In the genomic region with DNA sequence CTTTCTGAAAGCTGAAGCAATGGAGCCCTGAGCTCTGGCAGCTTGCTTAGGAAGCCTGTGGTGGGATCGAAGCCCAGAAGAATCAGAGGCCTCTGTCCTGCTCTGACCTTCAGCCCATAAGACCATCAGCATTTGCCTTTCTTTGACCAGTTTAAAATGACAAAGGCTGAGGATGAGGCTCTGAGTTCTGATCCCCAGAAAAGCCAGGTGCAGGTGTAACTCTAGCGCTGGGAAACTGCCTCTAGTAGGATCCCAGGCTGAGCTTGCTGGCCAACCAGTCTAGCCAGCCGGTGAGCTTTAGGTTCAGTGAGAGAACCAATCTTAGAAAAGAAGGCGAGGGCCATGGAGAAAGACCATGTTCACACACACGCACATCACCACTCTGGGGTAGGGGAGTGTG, we compare ENCODE assay signal across 26 mouse cellular contexts. TPM values are rescaled to one million over a fixed set of nuclear protein-coding genes. Genes with fewer than 3 reads are reported as not detected.
DNase-seq lines count a peak whose midpoint lies in the region; ATAC-seq lines count a peak whose summit lies in the region.
"Had no signal": no experiment of that assay in that cellular context is flagged by ENCODE, and none has a peak within 500 bp of the region (broad histone marks: within the 10 kb centered on the region; RNA-seq: fewer than 3 reads in every experiment).

No protein-coding gene starts in this region.

- no peaks in the 10 kb centered on the region for H3K27me3 ChIP-seq in neural tube, embryonic 12.5 days (replicated peaks)
- H3K27me3 ChIP-seq in neural tube, embryonic 15.5 days (replicated peaks): no peaks in the 10 kb centered on the region
- H3K27me3 ChIP-seq: embryonic facial prominence, embryonic 13.5 days; forebrain, embryonic 12.5 days; forebrain, embryonic 15.5 days; heart, embryonic 13.5 days had no signal

- 94% methylated on average over 5 of the region's 5 CpGs for WGBS in neural tube, embryonic 12.5 days
- 96% methylated on average over 5 of the region's 5 CpGs for WGBS in neural tube, embryonic 15.5 days

- no peaks in the 10 kb centered on the region for H3K9me3 ChIP-seq in neural tube, embryonic 12.5 days
- H3K9me3 ChIP-seq in neural tube, embryonic 15.5 days (replicated peaks): no peaks in the 10 kb centered on the region
- H3K9me3 ChIP-seq: embryonic facial prominence, embryonic 10.5 days; embryonic facial prominence, embryonic 13.5 days; forebrain, embryonic 12.5 days; forebrain, embryonic 15.5 days; heart, embryonic 10.5 days; heart, embryonic 13.5 days had no signal

- no peak overlapping the region for H3K4me2 ChIP-seq in neural tube, embryonic 12.5 days (replicated peaks)
- H3K4me2 ChIP-seq in neural tube, embryonic 15.5 days: no peak overlapping the region
- H3K4me2 ChIP-seq: embryonic facial prominence, embryonic 13.5 days; forebrain, embryonic 12.5 days; forebrain, embryonic 15.5 days; heart, embryonic 13.5 days; hindbrain, embryonic 14.5 days had no signal

- DNase-seq in cerebellum, adult 11-12 months: peak; percentile 11
- no peak for DNase-seq in cerebellum, postnatal 36 days
- DNase-seq in ZHBTc4 (ENCODE audit: low read depth, low spot score): peak; percentile 64
- no peak for DNase-seq in frontal cortex, postnatal 10 days (ENCODE audit: low spot score in 2 of 2)
- DNase-seq: adrenal gland, adult 2 months; adrenal gland, postnatal 25 days; embryo, embryonic 11 days; gastrocnemius, postnatal 10 days; gastrocnemius, postnatal 36 days; heart, adult 2 months; heart, postnatal 14 days; heart, postnatal 4 days; kidney, adult 18-20 months had no signal

- H3K27ac ChIP-seq in neural tube, embryonic 12.5 days: no peak overlapping the region
- H3K27ac ChIP-seq in neural tube, embryonic 15.5 days (replicated peaks): no peak overlapping the region
- H3K27ac ChIP-seq: embryonic facial prominence, embryonic 10.5 days; embryonic facial prominence, embryonic 13.5 days; forebrain, embryonic 12.5 days; forebrain, embryonic 15.5 days; heart, adult 2 months; heart, embryonic 10.5 days; heart, embryonic 13.5 days; hindbrain, embryonic 14.5 days; hindbrain, postnatal 0 days had no signal

- ATAC-seq in neural tube, embryonic 12.5 days (ENCODE audit: low FRiP score, low read depth): no peak
- ATAC-seq in neural tube, embryonic 15.5 days (ENCODE audit: low FRiP score): no peak
- ATAC-seq: forebrain, embryonic 15.5 days; hindbrain, postnatal 0 days; inflammation-experienced regulatory T-cells, adult 6 months; intestine, embryonic 16.5 days had no signal

- H3K36me3 ChIP-seq in neural tube, embryonic 12.5 days: peaks cover 81% of the 10 kb centered on the region
- peaks cover 79% of the 10 kb centered on the region for H3K36me3 ChIP-seq in neural tube, embryonic 15.5 days

- H3K4me3 ChIP-seq in neural tube, embryonic 12.5 days: no peak overlapping the region
- no peak overlapping the region for H3K4me3 ChIP-seq in neural tube, embryonic 15.5 days (replicated peaks)
- H3K4me3 ChIP-seq: embryonic facial prominence, embryonic 10.5 days; embryonic facial prominence, embryonic 13.5 days; erythroblast, embryonic 14.5 days; forebrain, embryonic 12.5 days; forebrain, embryonic 15.5 days; heart, adult 2 months; heart, embryonic 10.5 days; heart, embryonic 13.5 days had no signal

- no peaks in the 10 kb centered on the region for H3K4me1 ChIP-seq in neural tube, embryonic 12.5 days
- H3K4me1 ChIP-seq in neural tube, embryonic 15.5 days: peaks cover 6% of the 10 kb centered on the region; the same call in 1 of the 2 replicates
- H3K4me1 ChIP-seq: embryonic facial prominence, embryonic 13.5 days had no signal

- 0 out of 2 replicates have a peak overlapping the region, but pooled peaks have one; percentile 26 for H3K9ac ChIP-seq in neural tube, embryonic 12.5 days
- H3K9ac ChIP-seq in neural tube, embryonic 15.5 days (replicated peaks): no peak overlapping the region
- H3K9ac ChIP-seq: embryonic facial prominence, embryonic 13.5 days; forebrain, embryonic 12.5 days; forebrain, embryonic 15.5 days; heart, embryonic 13.5 days; hindbrain, embryonic 14.5 days had no signal

RNA-seq across cellular contexts. Expression of a gene that starts 42.0 kb away (rescaled TPM):
- 7.3 and 7.9 TPM in 2 replicates for polyA plus RNA-seq in neural tube, embryonic 12.5 days (2016; fragmentation: Nextera tagmentation; extraction: Ambion mirVana)
- 4.5 and 5.2 TPM in 2 replicates for polyA plus RNA-seq in neural tube, embryonic 15.5 days (2015; fragmentation: Nextera tagmentation; extraction: Ambion mirVana)
- polyA plus RNA-seq: erythroblast, embryonic 14.5 days had no signal

Comparison
In these comparisons a context has a peak if more than half of its experiments do, and no peak if none do; other contexts are left out.
1. DNase-seq: peak in cerebellum, adult 11-12 months (single experiment) and ZHBTc4 (single experiment); none in cerebellum, postnatal 36 days (0 of 2) and frontal cortex, postnatal 10 days (0 of 2).